Mouse (Mus musculus) urinary bladder, postnatal 25 days (tissue): ENCODE measurements around the gene Ffar2.
A peak's percentile ranks its signal among the peaks of the same experiment; 100 is the strongest.
"Not testable (repeated sequence)": the region's sequence is repeated elsewhere in the genome, so short reads cannot be mapped to it uniquely, and the experiment has no call there.

Source experiments
- DNase-seq: peaks from one replicate; pipeline ENCODE4 v3.0.0; 2022; ENCODE audit warnings: low spot score

Gene Ffar2

DNA sequence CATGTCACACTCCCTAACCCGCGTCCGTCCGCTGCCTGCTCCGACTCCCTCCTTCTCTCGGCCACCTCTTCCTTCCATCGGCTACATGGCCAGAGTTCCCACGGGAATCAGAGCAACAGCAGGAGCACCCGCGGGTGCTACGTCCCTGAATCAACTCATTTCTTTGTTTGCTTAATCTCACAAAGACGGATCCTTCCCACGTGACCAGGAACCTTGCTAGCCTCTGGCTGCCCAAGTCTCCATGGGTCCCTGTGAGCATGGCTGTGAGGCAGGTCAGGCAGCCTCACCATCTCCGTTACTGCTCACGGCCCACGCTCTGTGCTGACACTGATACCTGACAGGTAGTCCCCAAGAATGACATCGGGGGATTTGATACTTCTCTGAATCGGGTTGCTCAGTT, at the start of gene Ffar2:
Gene Ffar2, minus strand, starts transcription at position 101 of the 400 bp plus-strand sequence.
- DNase-seq = no peak

DNA sequence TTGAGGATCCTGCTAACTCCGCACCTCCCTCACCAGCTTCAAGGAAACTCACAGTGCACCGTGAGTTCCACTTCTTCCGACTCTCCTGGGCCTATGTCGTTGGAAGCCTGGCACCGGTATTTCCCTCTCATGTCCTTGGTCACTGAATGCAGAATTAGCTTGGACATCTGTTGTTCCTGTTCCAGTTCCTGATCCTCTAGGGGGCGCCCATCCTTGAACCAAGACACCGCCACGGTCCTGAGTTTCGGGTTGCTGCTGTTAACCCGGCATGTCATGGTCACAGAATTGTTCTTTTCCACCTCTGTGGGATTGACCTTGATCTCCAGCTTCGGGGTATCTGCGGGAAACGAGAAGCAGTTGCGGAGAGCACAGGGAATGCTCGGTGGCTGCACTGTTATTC, 49.5 kb upstream of the Ffar2 start:
- DNase-seq = peak; percentile 80

DNA sequence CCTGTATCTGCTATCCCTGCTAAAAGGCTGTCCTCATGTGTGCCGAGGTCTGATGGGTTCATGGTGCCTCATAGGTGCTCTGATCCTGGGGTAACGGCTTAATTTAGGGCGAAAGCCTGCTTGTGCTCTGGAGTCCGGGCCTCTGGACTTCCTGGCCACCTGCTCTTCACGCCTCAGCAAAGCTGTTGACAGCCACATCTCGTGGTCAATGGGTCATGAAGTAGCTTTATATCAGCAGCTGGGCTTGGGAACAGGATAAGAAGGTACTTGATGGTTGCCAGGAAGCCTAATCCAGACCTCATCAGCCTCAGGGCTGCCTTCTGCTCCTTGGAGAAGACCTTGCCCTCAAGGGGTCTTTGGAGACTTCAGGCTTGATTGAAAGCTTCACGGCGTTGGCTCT, 39.8 kb upstream of the Ffar2 start:
- no peak for DNase-seq

DNA sequence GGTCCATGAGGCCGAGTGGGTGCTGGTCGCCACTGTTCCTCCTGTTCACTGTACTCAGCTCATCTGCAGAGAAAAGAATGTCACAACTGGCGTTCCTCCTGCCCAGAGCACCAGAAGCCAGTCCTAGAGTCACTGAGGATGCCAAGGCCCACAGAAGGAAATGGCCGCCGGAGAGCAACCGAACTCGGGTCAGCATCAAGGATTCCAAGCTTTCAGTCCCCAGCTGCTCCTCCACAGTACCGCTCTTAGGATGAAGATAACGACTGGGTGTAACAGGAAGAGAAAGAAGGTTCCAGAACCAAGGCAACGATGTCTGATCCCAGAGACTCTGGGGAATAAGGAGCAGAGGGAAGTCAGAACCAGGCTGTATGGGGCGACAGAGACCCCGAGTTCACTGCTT, 37.9 kb upstream of the Ffar2 start, which contains the start of gene Ffar1:
Gene Ffar1, minus strand, starts transcription at position 101 of the 400 bp plus-strand sequence.
- DNase-seq = no peak

DNA sequence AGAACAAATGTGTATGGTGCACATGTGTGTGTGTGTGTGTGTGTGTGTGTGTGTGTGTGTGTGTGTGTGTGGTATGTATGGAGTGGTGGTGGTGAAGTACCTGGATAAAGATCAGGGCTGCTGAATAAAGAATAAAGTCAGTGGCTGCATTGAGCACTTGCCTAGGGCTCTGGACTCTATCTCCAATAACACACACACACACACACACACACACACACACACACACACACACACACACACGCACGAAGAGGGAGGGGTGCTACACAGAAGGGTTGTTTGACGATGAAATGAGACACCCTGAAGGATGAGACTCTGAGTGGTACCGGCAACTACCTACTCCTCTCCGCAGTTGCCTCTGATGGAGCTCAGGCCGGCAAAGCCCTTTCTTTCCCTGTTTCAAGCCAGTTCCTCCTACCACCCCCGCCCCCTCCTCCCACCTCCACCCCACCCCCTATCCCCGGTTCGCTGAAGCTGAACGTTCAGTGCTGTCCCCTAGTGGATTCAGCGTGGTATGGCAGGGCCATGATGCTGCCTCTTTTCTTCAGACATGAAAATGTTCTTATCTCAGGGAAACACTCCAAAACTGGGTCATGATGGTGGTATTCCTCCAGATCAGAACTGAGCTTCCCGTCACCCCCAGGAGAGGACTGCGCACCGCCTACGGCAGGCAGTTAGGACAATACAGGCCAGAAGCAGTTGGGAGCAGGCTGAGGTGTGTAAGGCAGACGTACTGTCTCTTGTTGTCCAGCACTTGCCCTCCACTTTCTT, 36.2 kb upstream of the Ffar2 start:
- peak; percentile 26 for DNase-seq

DNA sequence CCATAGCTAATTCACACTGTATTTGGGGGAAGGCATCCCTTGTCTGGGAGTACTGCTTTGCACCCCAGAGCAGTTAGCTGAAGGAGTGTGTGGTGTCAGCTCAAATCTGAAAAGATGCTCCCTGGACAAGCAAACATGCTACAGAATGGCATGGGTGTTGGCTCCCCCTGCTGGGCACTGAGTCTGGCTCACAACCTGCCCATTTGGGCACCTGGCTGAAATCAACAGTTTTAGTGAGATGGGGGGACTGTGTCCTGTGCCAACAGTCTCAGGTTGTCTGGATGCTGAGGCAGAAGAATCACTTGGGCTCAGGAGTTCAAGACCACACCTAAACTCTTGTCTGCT, 35.7 kb upstream of the Ffar2 start:
- peak; percentile 77 for DNase-seq

DNA sequence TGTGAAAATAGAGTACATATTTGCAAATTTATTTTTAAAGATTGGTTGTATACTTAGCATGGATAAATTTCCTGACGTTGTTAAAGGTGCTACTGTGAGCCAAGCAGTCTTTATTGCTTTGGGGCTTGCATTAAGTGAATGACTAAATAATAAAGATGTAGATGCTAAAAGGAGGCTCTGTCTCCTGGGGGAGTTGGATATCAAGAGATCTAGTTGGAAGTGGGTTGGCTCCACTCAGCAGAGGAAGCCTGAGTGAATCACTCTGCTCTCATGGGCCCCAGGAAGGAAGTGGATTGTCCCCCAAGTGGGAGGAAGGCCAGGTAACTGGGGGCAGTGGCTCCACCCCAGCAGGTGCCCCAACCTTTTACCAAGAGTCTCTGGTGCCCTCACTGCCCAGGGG, 34.2 kb upstream of the Ffar2 start:
- no peak for DNase-seq

DNA sequence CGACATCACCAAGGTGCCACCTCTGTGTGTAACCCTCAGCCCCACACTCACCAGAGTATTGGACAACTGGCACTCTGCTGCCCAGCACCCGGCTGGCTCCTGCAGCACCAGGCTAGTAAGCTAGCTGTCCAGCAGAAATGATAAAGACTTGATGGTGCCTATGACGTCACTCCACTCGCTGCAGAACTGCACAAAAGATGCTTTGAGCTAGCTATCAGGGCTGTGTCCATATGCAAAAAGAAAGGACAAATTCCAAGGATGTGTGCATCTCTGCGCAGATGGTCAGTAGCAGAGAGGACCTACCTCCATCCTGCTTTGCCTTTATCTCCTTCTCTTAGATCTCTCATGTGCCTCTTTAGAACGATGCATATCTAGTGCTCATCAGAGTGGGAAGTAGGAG, 32.5 kb upstream of the Ffar2 start, which contains the start of gene Ffar3:
Gene Ffar3, minus strand, starts transcription at position 101 of the 400 bp plus-strand sequence.
- no peak for DNase-seq

DNA sequence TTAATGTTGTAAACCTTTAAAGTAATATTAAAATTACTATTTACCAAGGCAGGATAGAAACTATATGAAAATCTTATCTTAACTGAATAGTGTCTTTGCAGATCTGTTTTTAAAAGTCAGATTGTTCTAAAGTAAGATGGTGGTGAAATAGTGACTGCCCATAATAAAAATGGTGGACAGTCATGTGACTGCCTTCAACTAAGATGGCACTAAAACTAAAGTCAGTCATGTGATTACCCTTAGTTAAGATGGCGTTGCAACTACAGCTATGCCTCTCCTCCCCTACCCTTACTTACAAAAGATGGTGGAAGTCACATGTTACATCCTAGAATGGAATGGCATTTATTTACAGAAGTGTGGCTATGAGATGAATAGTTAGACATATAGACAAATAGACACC, 27.8 kb upstream of the Ffar2 start:
- no peak for DNase-seq

DNA sequence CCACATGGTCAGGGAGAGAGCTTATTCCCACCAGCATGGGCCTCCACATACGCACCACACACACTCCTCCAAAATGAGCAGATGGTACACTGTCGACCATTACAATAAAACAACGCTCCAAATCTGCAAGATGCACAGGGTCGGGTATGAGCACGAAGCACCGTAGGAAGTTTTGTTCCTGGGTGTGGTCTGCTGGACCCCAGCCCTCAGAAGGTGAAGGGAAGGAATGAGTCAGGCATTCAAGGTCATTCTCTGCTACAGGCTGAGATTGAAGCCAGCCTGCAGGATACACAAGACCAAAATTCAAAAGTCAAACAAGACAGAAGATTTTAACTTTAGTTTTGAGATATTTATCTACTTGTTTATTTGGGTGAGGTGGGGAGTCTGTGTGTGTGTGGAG, 24.4 kb upstream of the Ffar2 start:
- no peak for DNase-seq

DNA sequence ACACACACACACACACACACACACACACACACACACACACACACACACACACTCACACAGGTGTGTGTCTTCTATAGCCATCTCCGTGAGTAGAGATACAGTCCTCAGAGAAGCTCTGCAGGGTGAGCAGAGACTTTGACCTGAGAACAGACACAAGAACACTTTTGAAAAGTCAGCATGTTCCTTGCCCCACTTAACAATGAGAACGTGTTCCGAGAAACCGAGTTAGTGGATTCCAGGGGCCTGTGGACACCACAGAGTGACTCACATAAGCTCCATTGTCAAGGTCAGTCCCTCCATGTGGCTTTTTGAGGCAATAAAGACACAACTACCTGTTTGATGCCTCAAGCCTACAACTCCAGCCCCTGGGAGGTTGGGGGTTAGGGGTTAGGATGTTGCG, 23.8 kb upstream of the Ffar2 start:
- DNase-seq = no peak

DNA sequence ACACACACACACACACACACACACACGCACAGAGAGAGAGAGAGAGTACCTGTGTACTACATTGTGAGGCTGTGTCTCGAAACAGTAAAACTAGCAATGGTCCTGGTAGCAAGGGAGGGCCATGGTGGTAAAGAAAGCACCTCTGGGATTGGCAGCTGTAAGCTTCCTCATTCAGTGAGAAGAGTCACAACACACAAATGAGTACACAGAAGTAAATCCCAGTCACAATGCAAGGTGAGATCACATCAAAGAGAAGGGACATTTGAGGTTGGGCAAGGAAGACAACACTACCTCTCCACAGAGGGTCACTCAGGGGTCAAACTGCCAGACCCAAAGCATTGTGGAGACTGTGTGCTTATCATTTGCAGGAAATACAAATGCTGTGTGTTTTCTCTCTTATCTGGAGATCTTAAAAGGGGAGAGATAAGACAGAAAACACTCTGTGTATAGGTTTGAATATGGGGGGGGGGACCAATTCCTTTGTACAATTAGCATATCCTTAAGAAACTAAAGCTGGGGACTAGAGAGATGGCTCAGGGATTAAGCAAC, 23.0 kb upstream of the Ffar2 start:
- no peak for DNase-seq

DNA sequence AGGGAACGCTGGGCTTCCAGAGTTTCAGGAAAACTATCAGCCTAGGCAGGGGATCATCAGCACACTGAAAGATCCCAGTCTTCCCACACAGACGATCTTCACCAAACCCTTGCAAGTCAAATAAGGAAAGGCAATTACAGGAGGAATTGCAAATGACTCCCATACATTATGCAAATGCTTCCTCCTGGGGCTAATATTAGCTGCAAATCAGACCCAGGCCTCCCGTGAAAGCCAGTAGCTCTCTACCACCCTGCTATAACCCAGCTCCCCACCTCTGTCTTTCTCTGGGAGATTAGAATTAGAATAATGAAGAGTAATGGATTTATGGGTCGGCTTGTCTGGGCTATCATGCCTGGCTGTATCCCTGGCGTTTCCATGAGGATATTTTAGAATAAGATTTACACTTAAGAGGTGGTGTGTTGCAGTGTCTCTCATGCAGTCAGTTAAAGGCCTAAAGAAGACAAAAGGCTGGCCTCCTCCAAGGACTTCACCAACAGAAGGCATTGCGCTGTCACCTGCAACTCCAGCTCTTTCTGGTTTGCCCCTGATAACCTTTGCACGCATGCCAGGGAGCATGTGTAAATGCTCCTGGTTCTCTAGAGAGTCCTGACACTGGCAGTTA, 21.2 kb upstream of the Ffar2 start:
- no peak for DNase-seq

DNA sequence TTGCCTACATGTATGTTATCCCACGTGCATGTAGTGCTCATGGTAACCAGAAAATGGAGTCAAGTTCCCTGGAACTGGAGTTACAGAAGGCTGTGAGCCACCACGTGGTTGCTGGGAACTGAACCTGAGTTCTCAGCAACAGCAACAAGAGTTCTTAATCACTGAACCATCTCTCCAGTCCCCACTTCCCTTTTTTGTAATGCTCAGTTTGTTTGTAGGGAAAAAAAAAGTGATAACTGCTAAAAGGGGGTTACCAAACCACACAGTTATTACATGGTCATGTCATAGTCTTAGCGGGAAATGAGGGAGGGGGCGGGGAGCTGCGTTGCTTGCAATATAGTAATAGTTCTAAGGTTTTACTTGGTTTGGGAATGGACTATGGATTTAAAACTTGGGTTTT, 18.5 kb upstream of the Ffar2 start:
- no peak for DNase-seq

DNA sequence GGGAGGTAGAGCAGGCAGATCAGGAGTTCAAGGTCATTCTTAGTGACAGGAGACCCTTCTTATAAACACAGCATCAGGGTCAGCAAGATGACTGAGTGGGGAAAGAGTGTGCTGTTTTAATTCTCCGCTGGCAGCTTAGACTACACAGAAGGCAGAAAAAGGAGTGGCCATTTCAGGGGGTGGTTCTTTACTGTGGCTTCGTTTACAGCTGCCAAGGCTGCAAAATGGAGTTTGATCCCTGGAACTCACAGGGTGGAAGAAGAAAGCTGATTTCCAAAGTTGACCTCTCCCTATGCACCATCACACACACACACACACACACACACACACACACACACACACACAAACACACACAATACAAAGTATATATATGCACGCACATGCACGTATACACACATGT, 17.8 kb upstream of the Ffar2 start:
- no peak for DNase-seq

DNA sequence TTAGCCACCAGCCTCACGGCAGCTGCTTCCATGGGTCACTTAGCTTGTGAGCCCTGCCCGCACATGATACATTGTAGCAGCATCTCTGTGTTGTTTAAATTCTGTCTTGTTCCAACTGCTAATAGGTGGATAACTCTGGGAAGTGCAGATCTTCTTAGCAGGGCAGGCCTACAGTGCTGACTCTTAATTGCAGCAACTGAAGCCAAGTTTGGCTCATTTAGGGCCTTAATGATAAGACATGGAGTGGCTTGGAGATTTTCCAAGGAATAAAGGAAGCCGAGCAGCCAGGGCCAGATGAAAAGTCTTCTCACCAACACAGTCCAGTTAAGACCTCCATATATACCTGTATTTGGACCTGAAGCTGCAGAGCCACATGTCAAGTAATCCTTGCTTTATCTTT, 16.7 kb upstream of the Ffar2 start:
- DNase-seq = no peak

DNA sequence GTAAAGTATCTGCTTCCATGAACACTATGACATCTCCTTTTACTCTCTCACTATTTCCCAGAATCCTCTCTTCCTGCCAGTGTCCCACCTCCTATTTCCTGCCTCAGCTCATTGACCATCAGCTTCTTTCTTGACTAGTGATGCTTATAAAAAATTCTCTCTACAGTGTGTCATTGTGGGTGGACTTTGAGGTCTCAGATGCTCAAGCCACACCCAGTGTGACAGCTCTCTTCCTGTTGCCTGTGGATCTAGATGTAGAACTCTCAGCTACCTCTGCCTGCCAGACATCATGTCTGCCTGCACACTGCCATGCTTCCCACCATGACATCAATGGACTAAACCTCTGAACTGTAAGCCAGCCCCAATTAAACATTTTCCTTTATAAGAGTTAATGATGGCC, 13.7 kb upstream of the Ffar2 start:
- no peak for DNase-seq

DNA sequence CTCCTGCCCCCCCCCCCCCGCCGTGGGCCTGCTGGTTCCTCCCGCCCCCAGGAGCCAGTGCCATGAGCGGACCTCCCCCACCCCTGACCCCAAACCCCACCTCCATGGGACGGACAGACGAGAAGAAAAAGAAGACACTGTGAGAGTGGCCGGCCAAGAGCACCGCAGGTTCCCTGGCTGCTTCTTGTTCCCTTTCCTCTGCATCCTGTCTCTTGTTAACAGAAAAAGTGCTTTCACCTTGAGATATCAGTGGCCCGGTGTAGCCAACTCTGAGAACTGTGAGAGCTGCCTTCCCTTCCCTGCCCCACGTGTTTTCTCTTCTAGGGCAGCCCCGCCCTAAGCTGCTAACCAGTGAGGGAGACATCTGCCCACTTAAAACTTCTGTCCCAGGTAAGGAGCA, 9.1 kb upstream of the Ffar2 start:
- not testable (repeated sequence) for DNase-seq

DNA sequence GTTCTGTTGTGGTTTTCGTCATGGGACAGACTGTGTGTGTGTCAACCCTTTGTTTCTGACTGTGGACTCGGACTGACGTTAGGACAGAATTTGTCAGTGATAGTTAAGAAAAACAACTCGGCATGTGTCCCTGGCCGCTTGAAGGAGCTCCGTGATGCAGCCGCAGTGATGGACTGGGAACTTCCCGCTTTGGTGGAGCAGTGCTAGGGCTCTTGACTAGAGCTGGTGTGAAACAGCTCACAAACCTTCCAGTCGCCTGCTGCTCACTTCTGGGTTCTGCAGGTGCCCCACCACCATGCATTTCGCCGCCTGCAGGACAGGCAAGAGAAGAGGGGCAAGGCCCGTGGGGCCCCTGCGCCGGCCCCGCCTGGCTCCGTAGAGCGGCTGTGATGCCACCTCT, 8.7 kb upstream of the Ffar2 start:
- DNase-seq = no peak

DNA sequence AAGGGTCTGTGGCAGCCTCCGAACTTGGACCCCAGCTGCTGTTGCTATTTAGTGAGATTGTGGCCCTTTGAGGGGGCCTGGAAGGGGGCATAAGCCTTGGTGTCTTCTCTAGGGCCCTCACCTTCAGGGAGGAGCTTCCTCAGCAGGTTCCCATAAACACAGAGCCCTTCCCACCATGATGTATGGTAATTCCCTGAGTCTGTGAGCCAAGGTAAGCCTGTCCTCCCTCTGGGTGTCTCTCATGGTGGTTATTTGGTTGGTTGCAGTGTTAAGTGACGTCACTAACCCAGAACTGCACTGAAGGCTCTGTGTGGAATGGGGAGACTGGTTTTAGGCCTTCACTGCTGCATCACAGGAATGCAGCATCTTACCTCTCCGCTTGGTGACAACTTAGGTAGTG, 5.9 kb upstream of the Ffar2 start:
- no peak for DNase-seq

DNA sequence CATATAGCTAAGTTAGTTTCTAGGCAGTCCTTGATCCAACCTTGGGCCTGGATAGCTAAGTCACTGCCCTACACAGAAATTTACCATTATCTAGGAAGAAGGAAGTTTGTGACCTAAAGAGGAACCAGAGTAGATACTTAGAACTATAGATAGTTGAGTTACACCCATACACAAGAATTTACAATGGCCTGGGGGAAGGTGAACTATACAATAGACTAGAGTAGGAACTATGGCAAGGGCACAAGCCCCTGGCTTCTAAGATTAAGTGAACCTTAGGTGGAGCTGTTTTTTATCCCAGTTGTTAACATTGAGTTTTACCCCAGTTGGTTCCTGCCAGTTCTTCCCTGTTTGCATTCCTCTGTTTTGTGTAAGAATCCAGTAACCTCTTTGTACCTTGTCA, 5.3 kb upstream of the Ffar2 start:
- DNase-seq = not testable (repeated sequence)

DNA sequence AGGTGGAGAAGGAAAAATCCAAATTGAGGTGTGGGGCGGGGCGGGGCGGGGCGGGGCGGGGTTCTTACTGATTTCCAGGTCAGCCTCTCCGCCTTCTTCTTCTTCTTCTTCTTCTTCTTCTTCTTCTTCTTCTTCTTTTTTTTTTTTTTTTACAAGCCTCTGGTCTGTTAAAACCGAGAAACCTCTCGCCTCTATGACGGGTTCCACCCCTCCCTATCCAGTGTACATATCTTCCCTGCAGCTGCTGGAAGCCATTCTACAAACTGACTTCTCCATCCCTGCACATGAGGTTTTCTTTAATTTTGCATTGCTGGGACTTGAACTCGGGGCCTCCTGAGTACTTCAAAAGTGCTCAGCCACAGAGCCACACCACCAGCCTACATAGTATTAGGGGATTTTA, 3.1 kb upstream of the Ffar2 start:
- DNase-seq = no peak

DNA sequence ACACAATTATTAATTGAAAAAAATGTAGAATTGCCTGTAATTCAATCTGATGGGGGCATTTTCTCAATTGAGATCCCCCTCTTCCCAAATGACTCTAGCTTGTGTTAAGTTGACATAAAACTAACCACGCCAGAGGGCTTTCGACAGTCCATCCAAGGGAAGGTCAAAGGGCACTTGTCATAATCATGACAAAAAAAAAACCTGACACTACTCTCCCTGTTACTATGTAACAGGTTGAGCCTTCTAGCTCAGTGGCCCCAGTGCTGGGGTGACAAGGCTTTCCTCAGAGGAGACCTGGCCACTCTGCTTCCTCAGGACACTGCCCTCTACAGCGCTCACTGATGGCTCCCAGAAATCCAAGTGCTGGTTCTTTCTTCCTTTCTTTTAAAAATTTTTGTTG, 731 bp upstream of the Ffar2 start:
- DNase-seq = no peak

DNA sequence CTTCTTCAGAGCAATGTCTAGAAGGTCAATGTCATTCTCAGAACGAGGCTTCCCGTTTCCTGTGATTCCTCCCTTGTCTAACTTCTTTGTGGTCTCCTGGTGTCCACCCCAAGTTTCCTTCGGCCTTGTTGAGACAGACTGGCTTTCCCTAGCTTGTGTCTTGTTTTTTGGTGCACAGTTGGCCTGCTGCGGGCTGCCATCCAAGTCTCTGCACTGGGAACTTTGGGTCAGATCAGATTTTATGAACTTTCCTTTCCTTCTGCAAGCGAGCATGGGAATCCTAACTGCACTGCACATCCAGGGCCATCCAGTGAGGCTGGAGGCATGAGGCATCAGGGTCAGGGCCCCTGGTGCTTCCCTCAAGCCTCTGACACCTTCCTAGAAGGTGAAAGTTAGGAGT, 2.0 kb downstream of the Ffar2 start:
- DNase-seq = no peak
